Mouse (Mus musculus): ENCODE data around the gene Hes7.

The Hes7 gene

DNA sequence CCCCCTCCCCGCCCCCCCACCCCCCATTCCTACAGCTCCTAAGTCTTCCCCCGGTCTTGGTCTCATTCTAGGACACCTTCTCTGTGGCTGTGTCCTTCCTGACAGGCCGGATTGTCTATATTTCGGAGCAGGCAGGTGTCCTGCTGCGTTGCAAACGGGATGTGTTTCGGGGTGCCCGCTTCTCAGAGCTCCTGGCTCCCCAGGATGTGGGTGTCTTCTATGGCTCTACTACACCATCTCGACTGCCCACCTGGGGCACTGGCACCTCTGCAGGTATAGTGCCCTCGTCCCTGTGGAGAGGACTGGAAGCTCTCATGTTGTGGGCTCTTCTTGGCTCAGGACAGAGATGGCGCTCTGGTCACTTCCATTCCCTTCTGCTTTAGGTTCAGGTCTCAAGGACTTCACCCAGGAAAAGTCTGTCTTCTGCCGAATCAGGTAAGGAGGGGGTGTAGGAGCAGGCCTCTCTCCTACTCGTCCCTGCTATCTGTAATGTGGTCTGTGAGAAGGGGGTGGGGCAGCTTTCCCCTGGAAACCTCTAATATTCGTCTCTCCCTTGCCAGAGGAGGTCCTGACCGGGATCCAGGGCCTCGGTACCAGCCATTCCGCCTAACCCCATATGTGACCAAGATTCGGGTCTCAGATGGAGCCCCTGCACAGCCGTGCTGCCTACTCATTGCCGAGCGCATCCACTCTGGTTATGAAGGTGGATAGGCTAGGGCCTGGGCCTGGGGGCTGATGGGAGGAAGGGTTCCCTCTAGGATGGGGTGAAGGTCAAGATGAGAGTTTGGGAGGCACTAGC is 18.4 kb upstream of the Hes7 start:
- peak in 1 of 2 experiments; percentile 3 for DNase-seq (ENCODE audit: low spot score in 2 of 2)

DNA sequence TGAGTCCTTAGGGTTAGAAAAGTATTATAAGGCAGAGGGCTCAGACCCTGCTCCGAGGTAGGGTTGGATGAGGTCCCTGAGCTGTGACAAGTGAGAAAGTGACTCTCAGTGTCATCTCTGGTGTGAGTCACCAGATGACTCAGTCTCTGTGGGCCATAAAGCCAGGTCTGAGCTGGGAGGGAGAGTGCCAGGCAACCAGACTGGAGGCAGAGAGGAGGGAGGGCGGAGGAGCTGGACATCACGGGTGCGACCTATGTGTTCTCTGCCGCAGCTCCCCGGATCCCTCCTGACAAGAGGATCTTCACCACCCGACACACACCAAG is 17.8 kb upstream of the Hes7 start:
- DNase-seq (ENCODE audit: low spot score in 2 of 2) = peak in 1 of 2 experiments; percentile 6

DNA sequence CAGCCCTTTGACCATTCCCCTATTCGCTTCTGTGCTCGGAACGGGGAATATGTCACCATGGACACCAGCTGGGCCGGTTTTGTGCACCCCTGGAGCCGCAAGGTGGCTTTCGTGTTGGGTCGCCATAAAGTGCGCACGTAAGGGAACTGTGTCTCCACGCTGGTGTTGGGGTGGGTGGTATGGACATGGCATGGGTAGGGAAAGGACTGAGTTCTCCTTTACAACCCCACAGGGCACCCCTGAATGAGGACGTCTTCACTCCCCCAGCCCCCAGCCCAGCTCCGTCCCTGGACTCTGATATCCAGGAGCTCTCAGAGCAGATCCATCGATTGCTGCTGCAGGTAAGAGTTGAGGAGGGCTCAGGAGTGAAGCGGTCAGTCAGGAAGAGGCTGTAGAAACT is 17.1 kb upstream of the Hes7 start:
- DNase-seq (ENCODE audit: low spot score in 2 of 2) = no peak

DNA sequence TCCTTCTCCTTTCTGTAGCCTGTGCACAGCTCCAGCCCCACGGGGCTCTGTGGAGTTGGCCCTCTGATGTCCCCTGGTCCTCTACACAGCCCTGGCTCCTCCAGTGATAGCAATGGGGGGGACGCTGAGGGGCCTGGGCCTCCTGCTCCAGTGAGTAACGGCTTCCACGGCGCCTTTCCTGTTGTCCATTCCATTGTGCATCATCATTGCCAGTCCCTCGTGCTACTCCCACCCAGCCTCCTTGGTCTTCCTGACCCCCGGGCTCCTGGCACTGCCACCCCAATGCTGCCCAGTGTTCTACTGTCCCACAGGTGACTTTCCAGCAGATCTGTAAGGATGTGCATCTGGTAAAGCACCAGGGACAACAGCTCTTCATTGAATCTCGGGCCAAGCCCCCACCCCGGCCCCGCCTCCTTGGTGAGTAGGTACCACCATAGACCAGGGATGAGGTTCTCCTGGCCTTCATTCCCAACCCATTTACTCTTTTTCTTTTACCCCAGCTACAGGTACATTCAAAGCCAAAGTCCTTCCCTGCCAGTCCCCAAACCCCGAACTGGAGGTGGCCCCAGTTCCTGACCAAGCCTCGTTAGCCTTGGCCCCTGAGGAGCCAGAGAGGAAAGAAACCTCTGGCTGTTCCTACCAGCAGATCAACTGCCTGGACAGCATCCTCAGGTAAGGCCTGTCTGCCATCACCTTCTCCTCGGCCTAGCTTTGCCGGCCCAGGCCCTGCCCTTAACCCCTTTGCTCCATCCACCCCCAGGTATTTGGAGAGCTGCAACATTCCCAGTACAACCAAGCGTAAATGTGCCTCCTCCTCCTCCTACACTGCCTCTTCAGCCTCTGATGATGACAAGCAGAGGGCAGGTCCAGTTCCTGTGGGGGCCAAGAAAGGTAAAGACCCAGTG is 16.4 kb upstream of the Hes7 start:
- DNase-seq (ENCODE audit: low spot score in 2 of 2) = no peak

DNA sequence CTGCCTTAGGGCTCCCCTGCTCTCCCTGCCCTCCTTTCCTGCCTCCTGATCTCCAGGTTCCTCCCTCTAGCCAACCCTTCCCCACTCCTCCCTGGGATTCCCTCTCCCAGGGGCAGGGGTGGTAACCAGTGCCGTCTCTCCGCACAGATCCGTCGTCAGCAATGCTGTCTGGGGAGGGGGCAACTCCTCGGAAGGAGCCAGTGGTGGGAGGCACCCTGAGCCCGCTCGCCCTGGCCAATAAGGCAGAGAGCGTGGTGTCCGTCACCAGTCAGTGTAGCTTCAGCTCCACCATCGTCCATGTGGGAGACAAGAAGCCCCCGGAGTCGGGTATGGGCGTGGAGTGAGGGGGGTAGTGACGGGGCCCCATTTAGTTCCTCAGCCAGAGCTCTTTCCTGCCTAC is 15.7 kb upstream of the Hes7 start:
- no peak for DNase-seq (ENCODE audit: low spot score in 2 of 2)

DNA sequence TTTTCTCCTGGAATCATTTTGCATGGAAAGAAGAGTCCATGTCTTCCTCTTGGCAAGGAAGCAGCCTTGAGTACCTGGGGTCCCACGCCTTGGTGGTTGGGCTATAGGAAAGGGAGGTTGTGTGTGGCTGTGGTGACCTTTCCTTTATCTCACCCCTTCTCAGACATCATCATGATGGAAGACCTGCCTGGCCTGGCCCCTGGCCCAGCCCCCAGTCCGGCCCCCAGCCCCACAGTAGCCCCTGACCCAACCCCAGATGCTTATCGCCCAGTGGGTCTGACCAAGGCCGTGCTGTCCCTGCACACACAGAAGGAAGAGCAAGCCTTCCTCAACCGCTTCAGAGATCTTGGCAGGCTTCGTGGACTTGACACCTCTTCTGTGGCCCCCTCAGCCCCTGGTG is 15.0 kb upstream of the Hes7 start:
- no peak for DNase-seq (ENCODE audit: low spot score in 2 of 2)

DNA sequence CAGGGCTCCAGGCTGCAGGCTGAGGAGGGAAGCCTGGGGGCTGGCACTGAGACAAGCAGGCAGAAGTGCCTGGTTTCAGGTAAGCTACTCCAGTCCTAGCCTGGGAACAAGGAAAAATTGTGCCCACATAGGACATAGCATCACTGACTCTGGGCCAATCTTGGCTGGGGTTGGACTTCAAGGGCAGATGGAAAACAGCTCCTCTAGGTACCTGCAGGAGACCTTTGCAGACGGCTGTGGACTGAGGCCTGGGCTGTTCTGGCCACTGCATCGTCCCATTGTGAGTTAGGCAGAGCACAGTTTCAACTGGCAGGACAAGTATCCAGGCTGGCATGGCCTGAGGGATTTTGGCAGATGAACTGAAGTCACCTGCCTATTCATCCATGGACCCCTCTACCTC is 14.4 kb upstream of the Hes7 start:
- DNase-seq (ENCODE audit: low spot score in 2 of 2) = no peak

DNA sequence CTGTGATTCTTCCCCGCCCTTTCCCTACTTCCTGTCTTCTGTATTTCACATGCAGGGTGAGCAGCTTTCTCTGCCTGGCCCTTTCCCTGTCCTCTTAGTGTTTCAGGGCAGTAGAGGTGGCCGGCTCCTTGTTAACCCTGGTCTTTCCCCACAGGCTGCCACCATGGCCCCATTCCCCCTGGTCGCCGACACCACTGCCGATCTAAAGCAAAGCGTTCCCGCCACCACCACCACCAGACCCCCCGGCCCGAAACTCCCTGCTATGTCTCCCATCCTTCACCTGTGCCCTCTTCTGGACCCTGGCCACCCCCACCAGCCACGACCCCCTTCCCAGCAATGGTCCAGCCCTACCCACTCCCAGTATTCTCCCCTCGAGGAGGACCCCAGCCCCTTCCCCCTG is 13.9 kb upstream of the Hes7 start:
- no peak for DNase-seq (ENCODE audit: low spot score in 2 of 2)

DNA sequence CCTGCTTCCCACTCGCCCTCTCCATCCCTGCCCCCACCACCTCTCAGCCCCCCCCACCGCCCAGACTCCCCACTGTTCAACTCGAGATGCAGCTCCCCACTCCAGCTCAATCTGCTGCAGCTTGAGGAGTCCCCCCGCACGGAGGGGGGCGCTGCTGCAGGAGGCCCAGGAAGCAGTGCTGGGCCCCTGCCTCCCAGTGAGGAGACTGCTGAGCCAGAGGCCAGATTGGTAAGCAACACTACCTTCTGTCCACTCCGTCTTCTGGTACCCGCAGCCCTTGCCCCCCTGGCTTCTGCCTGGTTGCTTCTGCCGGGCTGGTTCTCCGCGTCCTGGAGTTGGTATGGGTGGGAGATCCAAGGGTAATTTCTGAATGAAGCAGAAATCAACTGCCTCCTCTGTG is 13.4 kb upstream of the Hes7 start:
- no peak for DNase-seq (ENCODE audit: low spot score in 2 of 2)

DNA sequence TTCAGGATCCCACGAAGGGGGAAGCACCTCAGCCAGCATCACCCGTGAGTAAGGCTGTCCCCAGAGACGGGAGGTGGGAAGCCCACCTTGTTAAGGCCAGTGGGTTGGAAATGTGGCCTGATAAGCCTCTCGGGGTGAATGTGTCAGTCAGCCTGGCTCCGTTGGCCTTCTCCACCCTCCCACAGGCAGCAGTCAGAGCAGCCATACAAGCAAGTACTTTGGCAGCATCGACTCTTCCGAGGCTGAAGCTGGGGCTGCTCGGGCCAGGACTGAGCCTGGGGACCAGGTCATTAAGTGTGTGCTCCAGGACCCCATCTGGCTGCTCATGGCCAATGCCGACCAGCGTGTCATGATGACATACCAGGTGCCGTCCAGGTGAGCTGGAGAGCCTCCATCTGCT is 12.5 kb upstream of the Hes7 start:
- DNase-seq (ENCODE audit: low spot score in 2 of 2) = no peak

DNA sequence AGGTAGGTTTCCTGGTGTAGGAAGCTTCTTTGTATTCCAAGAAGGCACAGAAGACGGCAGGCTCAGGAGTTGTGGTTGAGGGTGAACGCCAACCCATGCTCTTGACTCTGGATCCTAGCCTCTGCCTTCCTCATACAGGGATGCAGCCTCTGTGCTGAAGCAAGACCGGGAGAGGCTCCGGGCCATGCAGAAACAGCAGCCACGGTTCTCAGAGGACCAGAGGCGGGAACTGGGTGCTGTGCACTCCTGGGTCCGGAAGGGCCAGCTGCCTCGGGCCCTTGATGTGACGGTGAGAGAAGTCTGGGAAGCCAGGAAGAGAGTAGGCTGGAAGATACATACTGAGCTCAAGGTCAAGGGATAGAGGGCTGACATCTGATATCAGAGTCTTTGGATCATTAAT is 12.0 kb upstream of the Hes7 start:
- DNase-seq (ENCODE audit: low spot score in 2 of 2) = no peak

DNA sequence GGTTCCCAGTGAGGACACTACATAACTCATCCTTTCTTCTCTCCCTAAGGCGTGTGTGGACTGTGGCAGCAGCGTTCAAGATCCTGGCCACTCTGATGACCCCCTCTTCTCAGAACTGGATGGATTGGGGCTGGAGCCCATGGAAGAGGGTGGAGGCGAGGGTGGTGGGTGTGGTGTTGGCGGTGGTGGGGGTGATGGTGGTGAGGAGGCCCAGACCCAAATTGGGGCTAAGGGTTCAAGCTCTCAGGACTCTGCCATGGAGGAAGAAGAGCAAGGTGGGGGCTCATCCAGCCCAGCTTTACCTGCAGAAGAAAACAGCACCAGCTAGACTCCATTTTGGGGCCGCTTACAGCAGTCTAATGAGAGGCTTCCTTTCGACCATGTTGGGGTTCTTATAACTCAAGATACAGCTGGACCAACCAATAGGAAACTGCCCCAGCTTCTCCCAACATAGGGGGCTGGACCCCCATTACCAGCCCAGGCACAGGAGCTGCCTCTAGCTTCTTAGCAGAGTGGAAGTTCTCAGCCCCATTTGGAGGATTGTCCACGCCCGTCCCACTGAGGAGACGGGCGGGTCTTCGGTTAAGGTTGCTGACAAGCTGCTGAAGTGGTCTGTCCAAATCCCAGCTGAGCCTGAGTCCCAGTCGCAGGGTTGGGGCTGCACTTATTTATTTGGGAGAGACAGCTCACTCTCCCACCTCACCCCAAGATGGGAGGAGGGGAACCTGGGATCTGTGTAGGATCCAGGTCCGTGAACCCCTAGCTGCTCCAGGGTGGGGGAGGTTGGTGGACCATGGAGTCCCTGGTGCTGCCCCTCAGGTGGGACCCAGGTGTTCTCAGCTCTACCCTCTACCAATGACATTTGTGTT is 10.9 kb upstream of the Hes7 start:
- peak in 1 of 2 experiments; percentile 11 for DNase-seq (ENCODE audit: low spot score in 2 of 2)

DNA sequence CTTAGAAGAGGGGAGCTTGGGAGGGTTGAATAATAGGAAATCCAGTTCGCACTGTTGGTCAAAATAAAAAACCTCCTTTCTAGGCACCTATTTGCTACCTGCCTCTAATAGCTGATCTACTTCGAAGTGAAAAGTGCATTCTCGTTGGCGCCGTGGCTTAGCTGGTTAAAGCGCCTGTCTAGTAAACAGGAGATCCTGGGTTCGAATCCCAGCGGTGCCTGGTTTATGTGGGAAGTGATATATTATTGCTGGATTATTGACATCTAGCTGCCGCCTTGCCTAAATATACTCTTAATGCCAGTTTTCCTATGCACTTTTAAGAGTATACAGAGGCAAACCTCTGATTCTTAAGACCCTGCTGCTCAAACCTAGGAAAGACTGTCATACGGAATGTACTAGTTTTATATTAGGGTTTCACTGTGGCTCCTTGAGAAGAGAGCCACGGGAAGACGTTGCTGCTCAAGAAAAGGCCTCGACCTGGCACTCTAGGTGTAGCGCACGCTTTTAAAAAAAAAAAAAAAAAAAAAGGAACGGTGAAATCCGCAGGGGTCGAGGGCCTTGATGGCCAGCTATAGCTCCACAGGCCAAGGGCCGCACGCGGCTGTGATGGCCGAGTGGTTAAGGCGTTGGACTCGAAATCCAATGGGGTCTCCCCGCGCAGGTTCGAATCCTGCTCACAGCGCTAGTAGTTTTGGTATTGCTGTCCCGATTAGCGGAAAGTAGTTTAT is 9.7 kb upstream of the Hes7 start:
- peak; percentile 87 to 95 for DNase-seq (ENCODE audit: low spot score in 2 of 2)

DNA sequence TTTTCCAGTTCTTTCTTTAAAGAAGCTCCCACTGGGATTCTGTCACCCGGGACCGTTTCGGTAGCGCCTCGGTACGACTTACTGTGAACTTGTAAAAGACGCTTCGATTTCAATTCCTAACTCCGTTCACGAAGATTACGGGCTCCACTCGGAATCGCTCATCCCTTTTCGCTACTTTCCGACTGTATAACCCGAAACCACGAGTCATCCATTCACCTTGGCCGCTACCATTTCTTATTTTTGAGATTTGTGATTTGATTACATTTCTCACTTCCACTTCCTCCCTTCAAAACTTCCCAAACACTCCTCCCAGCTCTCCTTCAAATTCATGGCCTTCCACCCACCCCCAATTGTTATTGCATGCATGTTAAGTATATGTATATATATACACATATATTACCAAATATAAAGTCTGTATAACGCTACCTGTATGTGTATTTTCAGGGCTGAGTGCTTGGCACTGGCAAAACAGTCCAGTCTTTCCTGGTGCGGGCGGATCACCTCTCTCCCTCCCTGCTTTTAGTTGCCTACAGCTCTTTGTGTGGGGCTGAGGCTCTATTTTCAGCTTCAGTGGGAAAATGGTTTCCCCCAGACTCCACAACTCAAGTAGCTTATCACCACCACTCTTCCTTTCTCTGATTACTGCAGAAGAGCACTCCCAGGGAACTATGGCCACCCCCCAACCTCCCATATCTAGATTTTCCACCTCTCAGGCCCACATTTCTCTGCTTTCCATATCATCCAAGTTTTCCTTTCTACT is 9.0 kb upstream of the Hes7 start:
- peak in 1 of 2 experiments; percentile 25 for DNase-seq (ENCODE audit: low spot score in 2 of 2)

DNA sequence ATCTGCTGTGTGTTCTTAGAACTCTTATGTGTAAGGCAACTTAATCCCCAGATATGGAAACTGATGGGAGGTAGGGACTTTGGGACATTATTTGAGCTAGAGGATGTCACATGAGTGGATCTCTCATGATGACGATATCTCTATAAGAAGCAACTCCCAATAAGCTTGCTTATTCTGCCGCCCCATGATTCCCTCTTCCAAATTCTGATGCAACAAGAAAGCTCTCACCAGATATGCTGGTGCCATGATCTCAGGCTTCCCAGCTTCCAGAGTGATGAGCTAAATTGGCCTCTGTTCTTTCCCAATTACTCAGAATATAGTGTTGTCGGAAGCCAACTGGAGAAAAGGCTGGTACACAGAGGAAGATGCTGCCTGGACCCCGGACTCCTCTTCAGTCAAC is 8.3 kb upstream of the Hes7 start:
- peak; percentile 19 to 45 for DNase-seq (ENCODE audit: low spot score in 2 of 2)

DNA sequence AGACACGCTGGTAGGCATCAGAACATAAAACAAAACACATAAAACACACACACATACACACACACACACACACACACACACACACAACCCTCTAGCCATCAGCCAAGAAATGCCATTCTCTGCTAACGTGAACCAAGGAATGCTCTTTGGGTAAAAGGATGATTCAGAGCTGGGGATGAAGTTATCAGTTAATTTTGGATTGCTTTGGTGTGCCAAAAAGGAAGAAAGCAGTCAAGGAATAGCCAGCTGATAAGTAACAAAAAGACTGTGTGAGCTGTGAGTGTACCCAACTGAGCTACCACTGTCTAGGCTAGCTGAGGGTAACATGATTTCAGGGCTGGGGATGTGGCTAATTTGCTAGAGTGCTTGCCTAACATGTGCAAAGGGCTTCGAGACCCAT is 6.2 kb upstream of the Hes7 start:
- no peak for DNase-seq (ENCODE audit: low spot score in 2 of 2)

DNA sequence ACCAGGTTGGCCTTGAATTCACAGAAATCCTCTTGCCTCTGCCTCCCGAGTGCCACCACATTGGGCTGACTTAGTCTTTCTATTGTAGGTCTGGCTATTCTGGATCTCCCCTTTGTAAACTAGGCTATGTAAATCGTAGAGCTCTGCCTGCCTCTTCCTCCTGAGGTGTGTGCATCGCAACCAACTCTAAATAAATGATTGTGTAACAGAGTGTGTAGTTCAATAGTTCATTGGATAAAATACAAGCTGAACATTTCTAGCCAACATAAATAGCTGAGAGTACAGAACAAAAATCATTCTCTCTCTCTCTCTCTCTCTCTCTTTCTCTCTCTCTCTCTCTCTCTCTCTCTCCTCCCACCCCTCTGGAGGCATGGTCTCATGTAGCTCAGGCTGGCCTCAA is 5.6 kb upstream of the Hes7 start:
- DNase-seq (ENCODE audit: low spot score in 2 of 2) = no peak

DNA sequence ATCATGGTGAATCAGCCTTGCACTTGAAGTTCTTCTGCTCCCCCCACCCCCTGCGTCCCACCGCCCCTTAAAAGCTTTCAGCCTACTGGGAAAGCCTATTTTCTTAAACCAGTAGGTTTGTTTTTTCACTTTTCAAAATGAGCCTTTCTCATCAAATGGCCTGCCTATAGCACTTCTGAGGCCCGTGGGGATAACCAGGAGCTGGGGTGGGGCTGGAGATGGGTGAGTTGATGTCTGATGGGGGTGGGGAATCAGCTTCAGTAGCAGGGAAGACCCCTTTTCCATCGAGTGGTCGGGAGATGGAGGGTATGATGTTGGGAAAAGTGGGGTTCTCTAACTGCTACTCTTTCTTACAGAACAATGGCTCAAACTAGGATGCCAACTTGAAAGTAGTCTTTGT is 3.4 kb upstream of the Hes7 start:
- DNase-seq (ENCODE audit: low spot score in 2 of 2) = no peak

DNA sequence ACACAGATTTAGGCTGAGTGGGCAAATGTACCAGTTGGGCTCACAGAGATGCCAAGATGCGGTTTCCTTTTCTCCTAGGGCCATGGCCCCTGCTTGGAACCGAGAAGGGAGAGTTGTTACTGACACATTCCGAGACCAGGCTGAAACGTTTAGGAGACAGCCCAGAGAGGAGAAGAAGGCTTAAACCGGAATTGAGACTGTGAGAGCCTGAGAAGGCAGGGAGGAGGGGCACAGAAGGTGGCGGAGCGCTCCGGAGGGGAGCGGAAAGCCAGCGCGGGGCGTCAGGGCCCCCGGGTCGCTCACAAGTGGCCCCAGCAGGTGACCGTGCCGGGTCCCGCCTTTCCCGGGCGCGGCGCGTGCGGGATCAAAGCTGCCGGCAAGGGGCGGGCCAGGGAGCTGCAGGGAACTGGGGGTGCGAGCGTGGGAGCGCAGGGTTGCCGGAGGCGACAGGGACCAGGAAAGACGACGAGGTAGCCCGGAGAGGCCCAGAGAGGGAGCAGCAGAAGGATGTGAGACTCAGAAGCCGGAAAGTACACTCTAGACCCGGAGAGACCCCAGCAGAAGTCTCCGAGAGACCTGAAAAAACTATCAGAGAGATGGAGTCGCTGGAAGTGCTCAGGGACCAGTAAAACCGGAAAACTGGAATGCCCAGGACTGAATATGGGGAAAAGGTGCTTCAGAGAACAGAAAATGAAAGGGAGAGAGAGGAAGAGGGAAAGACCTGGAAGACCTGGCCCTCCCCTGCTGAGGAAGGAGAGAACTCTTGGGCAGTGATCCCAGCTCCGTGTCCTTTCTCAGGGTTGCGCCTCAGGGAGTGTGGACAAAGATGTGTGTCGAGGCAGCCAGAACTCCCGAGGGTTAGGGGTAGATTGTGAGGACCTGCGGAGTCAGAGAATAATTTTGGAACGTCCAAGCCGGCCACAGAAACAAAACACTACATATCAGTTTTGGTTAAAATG is 2.2 kb upstream of the Hes7 start:
- peak; percentile 44 to 64 for DNase-seq (ENCODE audit: low spot score in 2 of 2)

DNA sequence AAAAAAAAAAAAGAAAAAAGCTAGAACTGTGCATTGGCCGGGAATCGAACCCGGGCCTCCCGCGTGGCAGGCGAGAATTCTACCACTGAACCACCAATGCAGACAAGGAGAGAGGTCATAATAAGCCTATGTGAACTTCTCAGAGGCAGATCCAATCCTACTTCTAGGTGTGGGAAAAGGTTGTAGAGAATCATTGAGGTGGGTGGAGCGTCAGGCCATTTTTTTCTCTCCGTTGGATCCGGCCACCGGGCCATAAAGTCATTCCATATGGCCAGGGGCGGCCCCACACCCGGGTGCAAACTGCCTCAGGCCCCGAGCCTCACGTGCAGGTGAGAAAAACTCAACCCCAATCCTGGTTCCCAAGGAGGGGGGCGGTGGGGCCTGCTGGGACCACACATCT is 1.4 kb upstream of the Hes7 start:
- DNase-seq (ENCODE audit: low spot score in 2 of 2) = peak; percentile 90 to 95

Measured in frontal cortex, postnatal 36 days (tissue).